Mouse (Mus musculus): Measurements from ENCODE around the gene Zfp335.

The Zfp335 gene

GRCm38 (mm10) chr2:164911086-164912048, at the start of gene Zfp335:
TSS of gene Zfp335 (minus strand) at chr2:164911757.
- DNase-seq (ENCODE audit: low read depth, low spot score) = peak; percentile 98

GRCm38 (mm10) chr2:164960716-164961441, 49.3 kb upstream of the Zfp335 start, which contains the start of gene Slc12a5:
TSS of gene Slc12a5 (plus strand) at chr2:164960802.
- peak; percentile 77 for DNase-seq (ENCODE audit: low read depth, low spot score)

- DNase-seq (ENCODE audit: low read depth, low spot score) = peak; percentile 93
Observed at GRCm38 (mm10) chr2:164957548-164958315, 46.2 kb upstream of the Zfp335 start.

- DNase-seq (ENCODE audit: low read depth, low spot score) = peak; percentile 55
Observed at GRCm38 (mm10) chr2:164956195-164956594, 44.6 kb upstream of the Zfp335 start.

- peak; percentile 63 for DNase-seq (ENCODE audit: low read depth, low spot score)
Observed at GRCm38 (mm10) chr2:164955725-164956124, 44.2 kb upstream of the Zfp335 start.

GRCm38 (mm10) chr2:164953224-164953623, 41.7 kb upstream of the Zfp335 start:
- peak; percentile 92 for DNase-seq (ENCODE audit: low read depth, low spot score)

- DNase-seq (ENCODE audit: low read depth, low spot score) = peak; percentile 55
Observed at GRCm38 (mm10) chr2:164952448-164952847, 40.9 kb upstream of the Zfp335 start.

GRCm38 (mm10) chr2:164951745-164952144, 40.2 kb upstream of the Zfp335 start:
- DNase-seq (ENCODE audit: low read depth, low spot score) = peak; percentile 83

- DNase-seq (ENCODE audit: low read depth, low spot score) = peak; percentile 73
Observed at GRCm38 (mm10) chr2:164950501-164950900, 38.9 kb upstream of the Zfp335 start.

GRCm38 (mm10) chr2:164948962-164949361, 37.4 kb upstream of the Zfp335 start:
- DNase-seq (ENCODE audit: low read depth, low spot score) = peak; percentile 37

- no peak for DNase-seq (ENCODE audit: low read depth, low spot score)
Observed at GRCm38 (mm10) chr2:164947930-164948329, 36.4 kb upstream of the Zfp335 start.

GRCm38 (mm10) chr2:164947506-164947905, 35.9 kb upstream of the Zfp335 start:
- DNase-seq (ENCODE audit: low read depth, low spot score) = no peak

- DNase-seq (ENCODE audit: low read depth, low spot score) = peak; percentile 78
Observed at GRCm38 (mm10) chr2:164942692-164943290, 31.2 kb upstream of the Zfp335 start.

- no peak for DNase-seq (ENCODE audit: low read depth, low spot score)
Observed at GRCm38 (mm10) chr2:164940140-164940830, 28.7 kb upstream of the Zfp335 start, which contains the start of gene Mmp9. TSS of gene Mmp9 (plus strand) at chr2:164940780.

GRCm38 (mm10) chr2:164939106-164939505, 27.5 kb upstream of the Zfp335 start:
- DNase-seq (ENCODE audit: low read depth, low spot score) = no peak

- DNase-seq (ENCODE audit: low read depth, low spot score) = peak; percentile 94
Observed at GRCm38 (mm10) chr2:164938146-164939091, 26.9 kb upstream of the Zfp335 start.

GRCm38 (mm10) chr2:164935991-164936390, 24.4 kb upstream of the Zfp335 start:
- DNase-seq (ENCODE audit: low read depth, low spot score) = no peak

- DNase-seq (ENCODE audit: low read depth, low spot score) = no peak
Observed at GRCm38 (mm10) chr2:164933534-164933933, 22.0 kb upstream of the Zfp335 start.
